Mouse (Mus musculus) liver, postnatal 0 days (tissue): ENCODE results near the gene Dbx2.

Experiments
- CTCF ChIP-seq: sonication (generic); IDR thresholded peaks from 2 replicates; pipeline ENCODE4 v1.5.1; 2016; ENCODE audit warnings: antibody characterized with exemption, low read depth
- EP300 ChIP-seq: IDR thresholded peaks from 2 replicates; pipeline ENCODE4 v1.6.1; 2016; ENCODE audit warnings: antibody characterized with exemption, low read depth, mild to moderate bottlenecking

- TF ChIP-seq CTCF (no peak), EP300 (no peak)
Observed at GRCm38 (mm10) chr15:95652898-95653707, 2.7 kb downstream of the Dbx2 start.
